ENCODE assay signal across 8 mouse cellular contexts in the genomic region with DNA sequence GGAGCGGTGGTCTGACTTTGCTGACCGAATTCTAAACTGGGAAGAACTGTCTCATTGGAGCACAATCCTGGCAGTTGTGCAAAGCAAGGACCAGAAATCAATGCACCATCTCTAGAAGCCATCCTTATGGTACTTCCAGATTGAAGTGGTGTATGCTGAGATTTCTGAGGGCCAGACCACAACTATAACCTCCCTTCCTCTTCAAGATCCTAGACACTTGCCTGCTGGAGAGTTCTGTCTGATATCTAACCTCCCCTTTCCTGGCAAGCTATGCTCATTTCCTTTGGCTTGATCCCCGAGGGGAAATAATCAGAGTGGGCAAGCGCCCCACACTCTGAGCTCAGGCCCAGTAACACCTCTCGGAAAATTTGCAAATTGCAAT. TPM values are rescaled to one million over a fixed set of nuclear protein-coding genes. Genes with fewer than 3 reads are reported as not detected.
DNase-seq lines count a peak whose midpoint lies in the region; ATAC-seq and TF ChIP-seq lines count a peak whose summit lies in the region.

No protein-coding gene starts in this region.

- H3K9me3 ChIP-seq in heart, embryonic 11.5 days (replicated peaks; ENCODE audit: control insufficient read depth, low read length): no peaks in the 10 kb centered on the region
- H3K9me3 ChIP-seq in forebrain, postnatal 0 days (ENCODE audit: low read length): no peaks in the 10 kb centered on the region
- H3K9me3 ChIP-seq in midbrain, embryonic 10.5 days (replicated peaks): no peaks in the 10 kb centered on the region

- H3K36me3 ChIP-seq in heart, embryonic 11.5 days (ENCODE audit: control insufficient read depth, insufficient read depth, low read length): no peaks in the 10 kb centered on the region; the same call in 1 of the 2 replicates
- peaks cover 5% of the 10 kb centered on the region; the same call in 1 of the 2 replicates for H3K36me3 ChIP-seq in forebrain, postnatal 0 days (ENCODE audit: insufficient read depth)
- H3K36me3 ChIP-seq in midbrain, embryonic 10.5 days: peaks cover 5% of the 10 kb centered on the region

- H3K9ac ChIP-seq in heart, embryonic 11.5 days (ENCODE audit: low read depth, low read length): peak overlapping the region; percentile 66
- H3K9ac ChIP-seq in forebrain, postnatal 0 days: peak overlapping the region; percentile 29; the same call in 1 of the 2 replicates

- TF ChIP-seq CTCF in forebrain, postnatal 0 days (IDR thresholded peaks at IDR 0.05; ENCODE audit: low read depth): no peak

- H3K4me2 ChIP-seq in heart, embryonic 11.5 days: peak overlapping the region; percentile 97
- peak overlapping the region; percentile 61 for H3K4me2 ChIP-seq in forebrain, postnatal 0 days (ENCODE audit: low read depth)

- H3K27me3 ChIP-seq in heart, embryonic 11.5 days (ENCODE audit: control insufficient read depth, insufficient read depth, low read length): peaks cover 51% of the 10 kb centered on the region
- peaks cover 49% of the 10 kb centered on the region for H3K27me3 ChIP-seq in forebrain, postnatal 0 days (ENCODE audit: insufficient read depth, low read length)
- H3K27me3 ChIP-seq in midbrain, embryonic 10.5 days (ENCODE audit: low read depth, poor library complexity, severe bottlenecking): peaks cover 91% of the 10 kb centered on the region

- peak overlapping the region; percentile 82 for H3K27ac ChIP-seq in heart, embryonic 11.5 days (ENCODE audit: low read depth, low read length)
- peak overlapping the region; percentile 74; the same call in 1 of the 2 replicates for H3K27ac ChIP-seq in forebrain, postnatal 0 days (ENCODE audit: low read depth, low read length)
- H3K27ac ChIP-seq in midbrain, embryonic 10.5 days (replicated peaks): peak overlapping the region; percentile 79

- H3K4me1 ChIP-seq in heart, embryonic 11.5 days (ENCODE audit: control insufficient read depth, insufficient read depth, low read length): peaks cover 54% of the 10 kb centered on the region
- peaks cover 18% of the 10 kb centered on the region for H3K4me1 ChIP-seq in forebrain, postnatal 0 days (ENCODE audit: insufficient read depth)
- peaks cover 82% of the 10 kb centered on the region for H3K4me1 ChIP-seq in midbrain, embryonic 10.5 days

- DNase-seq in heart, postnatal 25 days (ENCODE audit: low spot score): no peak
- peak; percentile 20 for DNase-seq in CD4-positive helper T cell, adult 2 months (ENCODE audit: low read depth, low spot score)
- no peak for DNase-seq in forebrain, postnatal 0 days
- DNase-seq in midbrain, embryonic 10.5 days (ENCODE audit: low spot score): no peak
- no peak for DNase-seq in gastrocnemius, adult 18-20 months (ENCODE audit: low spot score)
- DNase-seq in layer of hippocampus, postnatal 10 days (ENCODE audit: low spot score in 2 of 2): no peak

- no peak for ATAC-seq in heart, embryonic 11.5 days (replicated peaks; ENCODE audit: insufficient number of reproducible peaks, low FRiP score, low TSS enrichment)
- ATAC-seq in forebrain, postnatal 0 days: no peak
- no peak for ATAC-seq in erythroid progenitor cell, adult 5-6 weeks (replicated peaks; ENCODE audit: low FRiP score, poor library complexity, severe bottlenecking)

- 9% methylated on average over 5 of the region's 5 CpGs for WGBS in heart, embryonic 11.5 days (ENCODE audit: insufficient replicate concordance)
- WGBS in forebrain, postnatal 0 days: 13% methylated on average over 5 of the region's 5 CpGs
- 10% methylated on average over 5 of the region's 5 CpGs for WGBS in midbrain, embryonic 10.5 days

- H3K4me3 ChIP-seq in heart, embryonic 11.5 days (ENCODE audit: low read depth, low read length): peak overlapping the region; percentile 57
- peak overlapping the region; percentile 71 for H3K4me3 ChIP-seq in forebrain, postnatal 0 days (ENCODE audit: low read depth, low read length)
- H3K4me3 ChIP-seq in midbrain, embryonic 10.5 days: peak overlapping the region; percentile 62

- intact Hi-C loops in heart, postnatal 25 days (cut with DNase I): no loop called here

RNA-seq across cellular contexts. Expression of a gene that starts 1.3 kb away (rescaled TPM):
- 6.2 TPM in 2 replicates for polyA plus RNA-seq in heart, embryonic 11.5 days (2014; fragmentation: Nextera tagmentation; extraction: Ambion mirVana)
- total RNA-seq in heart, postnatal 25 days (2021): 10 to 100 TPM; 24.5 to 28.5 TPM
- total RNA-seq in forebrain, postnatal 0 days (2014; rRNA removed): 9.2 and 10.2 TPM in 2 replicates
- 4.9 and 5.3 TPM in 2 replicates for polyA plus RNA-seq in forebrain, postnatal 0 days (2015; fragmentation: Nextera tagmentation; extraction: Ambion mirVana)
- 4.5 and 5.6 TPM in 2 replicates for polyA plus RNA-seq in midbrain, embryonic 10.5 days (2016; fragmentation: Nextera tagmentation; extraction: Ambion mirVana)
- not detected in 2 replicates for total RNA-seq in erythroid progenitor cell, adult 5-6 weeks (2015; ENCODE audit: low replicate concordance)
- not detected in 2 replicates for total RNA-seq in erythroid progenitor cell, adult 5-6 weeks (2017; ENCODE audit: low replicate concordance)
- 10 to 100 TPM; 19.4 to 24.2 TPM for total RNA-seq in gastrocnemius, adult 18-20 months (2021)
- 10 to 100 TPM; 13.2 to 13.4 TPM for total RNA-seq in layer of hippocampus, postnatal 10 days (2021)

RNA-seq across cellular contexts. Expression of a gene that starts 2.1 kb away (rescaled TPM):
- 0.46 and 0.70 TPM in 2 replicates for polyA plus RNA-seq in heart, embryonic 11.5 days (2014; fragmentation: Nextera tagmentation; extraction: Ambion mirVana)
- 1 to 10 TPM; 1.7 to 2.4 TPM for total RNA-seq in heart, postnatal 25 days (2021)
- 3.0 and 3.5 TPM in 2 replicates for total RNA-seq in forebrain, postnatal 0 days (2014; rRNA removed)
- polyA plus RNA-seq in forebrain, postnatal 0 days (2015; fragmentation: Nextera tagmentation; extraction: Ambion mirVana): 0.35 and 1.1 TPM in 2 replicates
- polyA plus RNA-seq in midbrain, embryonic 10.5 days (2016; fragmentation: Nextera tagmentation; extraction: Ambion mirVana): 0.28 and 0.43 TPM in 2 replicates
- not detected in 2 replicates for total RNA-seq in erythroid progenitor cell, adult 5-6 weeks (2015; ENCODE audit: low replicate concordance)
- not detected in 2 replicates for total RNA-seq in erythroid progenitor cell, adult 5-6 weeks (2017; ENCODE audit: low replicate concordance)
- 1 to 10 TPM in 1 of 2 experiments, under 1 TPM in 1; 0.82 to 1.2 TPM for total RNA-seq in gastrocnemius, adult 18-20 months (2021)
- total RNA-seq in layer of hippocampus, postnatal 10 days (2021): 10 to 100 TPM; 59.0 to 61.4 TPM

RNA-seq across cellular contexts. Expression of a gene that starts 2.8 kb away (rescaled TPM):
- 0.13 and 0.39 TPM in 2 replicates for polyA plus RNA-seq in heart, embryonic 11.5 days (2014; fragmentation: Nextera tagmentation; extraction: Ambion mirVana)
- under 1 TPM in 1 of 2 experiments, not detected in 1; 0.14 TPM for total RNA-seq in heart, postnatal 25 days (2021)
- 0.23 and 0.52 TPM in 2 replicates for total RNA-seq in forebrain, postnatal 0 days (2014; rRNA removed)
- polyA plus RNA-seq in forebrain, postnatal 0 days (2015; fragmentation: Nextera tagmentation; extraction: Ambion mirVana): 0.15 and 0.24 TPM in 2 replicates
- polyA plus RNA-seq in midbrain, embryonic 10.5 days (2016; fragmentation: Nextera tagmentation; extraction: Ambion mirVana): 0.17 and 0.20 TPM in 2 replicates
- not detected in 2 replicates for total RNA-seq in erythroid progenitor cell, adult 5-6 weeks (2015; ENCODE audit: low replicate concordance)
- not detected in 2 replicates for total RNA-seq in erythroid progenitor cell, adult 5-6 weeks (2017; ENCODE audit: low replicate concordance)
- not detected for total RNA-seq in gastrocnemius, adult 18-20 months (2021)
- total RNA-seq in layer of hippocampus, postnatal 10 days (2021): not detected

RNA-seq across cellular contexts. Expression of a gene that starts 16.7 kb away (rescaled TPM):
- polyA plus RNA-seq in heart, embryonic 11.5 days (2014; fragmentation: Nextera tagmentation; extraction: Ambion mirVana): 4.3 TPM in 2 replicates
- 1 to 10 TPM; 2.5 to 3.9 TPM for total RNA-seq in heart, postnatal 25 days (2021)
- total RNA-seq in forebrain, postnatal 0 days (2014; rRNA removed): 23.2 and 28.6 TPM in 2 replicates
- 59.9 and 69.7 TPM in 2 replicates for polyA plus RNA-seq in forebrain, postnatal 0 days (2015; fragmentation: Nextera tagmentation; extraction: Ambion mirVana)
- polyA plus RNA-seq in midbrain, embryonic 10.5 days (2016; fragmentation: Nextera tagmentation; extraction: Ambion mirVana): 2.1 and 3.9 TPM in 2 replicates
- not detected in 2 replicates for total RNA-seq in erythroid progenitor cell, adult 5-6 weeks (2015; ENCODE audit: low replicate concordance)
- total RNA-seq in erythroid progenitor cell, adult 5-6 weeks (2017; ENCODE audit: low replicate concordance): not detected in 2 replicates
- 1 to 10 TPM; 2.7 to 3.3 TPM for total RNA-seq in gastrocnemius, adult 18-20 months (2021)
- total RNA-seq in layer of hippocampus, postnatal 10 days (2021): 10 to 100 TPM; 31.7 to 41.4 TPM

RNA-seq across cellular contexts. Expression of a gene that starts 52.7 kb away (rescaled TPM):
- polyA plus RNA-seq in heart, embryonic 11.5 days (2014; fragmentation: Nextera tagmentation; extraction: Ambion mirVana): 82.1 and 83.5 TPM in 2 replicates
- 10 to 100 TPM; 24.4 to 27.3 TPM for total RNA-seq in heart, postnatal 25 days (2021)
- 35.6 and 43.1 TPM in 2 replicates for total RNA-seq in forebrain, postnatal 0 days (2014; rRNA removed)
- polyA plus RNA-seq in forebrain, postnatal 0 days (2015; fragmentation: Nextera tagmentation; extraction: Ambion mirVana): 64.8 and 66.6 TPM in 2 replicates
- polyA plus RNA-seq in midbrain, embryonic 10.5 days (2016; fragmentation: Nextera tagmentation; extraction: Ambion mirVana): 131 and 135 TPM in 2 replicates
- 29.3 and 38.2 TPM in 2 replicates for total RNA-seq in erythroid progenitor cell, adult 5-6 weeks (2015; ENCODE audit: low replicate concordance)
- total RNA-seq in erythroid progenitor cell, adult 5-6 weeks (2017; ENCODE audit: low replicate concordance): 30.8 and 40.7 TPM in 2 replicates
- 10 to 100 TPM; 24.7 to 26.2 TPM for total RNA-seq in gastrocnemius, adult 18-20 months (2021)
- 10 to 100 TPM; 43.1 to 47.3 TPM for total RNA-seq in layer of hippocampus, postnatal 10 days (2021)

Comparison
In these comparisons a context has a peak if more than half of its experiments do, and no peak if none do; other contexts are left out.
1. RNA of a gene that starts 2.1 kb away (total RNA-seq): 59.0 to 61.4 TPM in layer of hippocampus, postnatal 10 days; 3.0 to 3.5 TPM in forebrain, postnatal 0 days, 1.7 to 2.4 TPM in heart, postnatal 25 days, 0.82 to 1.2 TPM in gastrocnemius, adult 18-20 months and not detected in erythroid progenitor cell, adult 5-6 weeks; every median in the first group is over 10 times any median in the second.
2. Peak in every context shown above with its lines, with median percentiles within 50 percentile points of each other: H3K27ac ChIP-seq and H3K4me3 ChIP-seq.